Mouse (Mus musculus) fibroblast of lung, adult 2 months (primary cell): ENCODE measurements at regions not wholly inside any gene's neighbourhood (a gene's known extent, or its start where the extent isn't known, plus 50 kb on each side); places are given as distances from the start of the nearest gene placed in this dataset.

Experiments used
- DNase-seq: peaks from one replicate; pipeline ENCODE4 v3.0.0-alpha.2; 2011; ENCODE audit warnings: low read depth

DNA sequence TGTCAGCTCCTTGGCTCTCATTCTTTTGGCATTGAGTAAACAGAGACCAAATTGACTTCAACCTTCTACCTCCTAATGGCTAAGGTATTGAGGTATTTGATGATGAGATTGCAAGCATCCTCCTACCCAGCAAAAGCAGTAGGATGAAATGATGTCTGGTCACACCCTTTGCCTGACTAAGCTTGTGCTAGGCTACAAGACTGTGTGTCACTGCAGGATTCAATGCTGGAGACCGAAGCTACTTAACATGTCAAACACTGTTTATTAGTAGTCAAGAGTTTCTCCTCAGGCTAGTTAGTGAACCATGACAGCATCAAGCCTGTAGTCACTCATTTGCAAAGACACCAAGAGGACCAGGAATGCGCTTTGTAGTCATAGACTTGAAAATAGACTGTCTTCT lies 320.0 kb downstream of the Prr30 start:
- peak; percentile 9 for DNase-seq

DNA sequence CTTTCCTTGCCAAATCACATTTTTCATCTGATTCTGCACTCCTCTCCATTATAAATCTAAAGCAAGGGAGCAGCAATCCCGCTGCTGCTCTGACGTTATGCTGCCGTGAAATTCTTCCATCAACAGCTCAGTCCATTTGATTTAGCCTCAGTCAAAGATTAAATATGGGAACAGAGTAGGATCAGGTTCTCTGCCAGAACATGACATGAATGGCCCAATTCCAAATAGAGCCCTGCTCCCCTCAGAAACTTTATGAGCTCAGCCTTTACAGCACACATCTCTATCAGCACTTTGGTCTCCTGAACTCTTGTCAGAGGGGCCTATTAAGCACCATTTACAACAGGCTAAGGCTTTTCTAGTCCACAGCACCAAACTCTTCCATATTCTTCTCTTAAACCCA lies 332.3 kb downstream of the Prr30 start:
- DNase-seq: no peak

DNA sequence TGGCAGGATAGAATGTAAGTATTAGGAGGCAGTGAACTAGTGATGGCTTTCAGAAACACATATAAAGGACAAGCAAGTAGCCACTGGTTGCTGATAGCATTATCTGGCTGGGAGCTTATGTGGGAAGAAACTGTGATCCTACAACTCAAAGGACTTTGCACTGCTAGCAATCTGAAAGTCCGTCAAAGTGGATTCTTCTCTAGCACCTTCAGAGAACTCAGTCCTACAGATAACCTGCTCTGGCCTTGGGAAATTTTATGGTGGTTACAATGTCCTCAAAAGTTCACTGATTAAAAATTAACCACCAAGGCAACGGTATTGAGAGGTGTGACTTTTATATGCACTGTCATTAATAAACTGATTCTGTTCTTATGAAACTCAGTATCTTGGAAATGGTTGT lies 335.3 kb downstream of the Prr30 start:
- no peak for DNase-seq

DNA sequence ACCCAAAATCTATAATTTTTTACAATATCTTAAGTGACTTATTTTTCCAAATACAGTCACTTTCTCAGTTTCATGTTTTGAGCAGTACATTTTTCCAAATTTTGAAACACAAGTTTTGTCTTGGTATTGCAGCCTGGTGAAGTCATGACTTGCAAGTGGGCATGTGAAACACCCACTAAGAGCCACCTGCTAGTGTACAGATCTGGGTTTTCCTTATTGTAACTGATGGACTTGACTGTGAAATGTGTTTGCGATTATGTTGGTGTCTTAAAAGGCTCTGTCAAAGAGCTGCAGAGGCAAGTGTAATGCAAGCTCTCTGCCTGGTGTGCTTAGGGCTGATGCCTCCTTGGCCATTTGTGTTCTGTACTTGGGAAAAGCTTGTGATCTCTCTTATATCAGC lies 336.0 kb downstream of the Prr30 start:
- no peak for DNase-seq

DNA sequence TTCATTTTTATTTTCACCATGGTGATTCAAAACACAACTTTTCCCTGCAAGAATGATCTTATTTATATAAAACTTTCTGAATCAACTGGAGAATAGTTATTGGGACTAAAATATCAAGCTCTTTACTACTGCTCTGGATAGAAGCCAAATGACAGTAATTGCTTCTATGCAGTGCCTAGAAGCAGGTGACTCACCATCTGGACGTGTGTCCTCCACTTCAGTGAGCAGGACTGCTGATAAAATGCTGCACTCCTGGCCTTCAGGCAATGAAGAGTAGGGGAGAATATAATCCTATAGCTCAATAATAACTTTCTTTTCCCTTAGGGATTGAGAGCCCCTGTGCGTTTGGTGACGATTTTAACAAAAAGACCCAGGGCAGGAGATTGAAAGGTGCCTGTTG lies 357.3 kb downstream of the Prr30 start:
- no peak for DNase-seq
